Mouse (Mus musculus) CD4-positive naive resting alpha-beta T cell, adult 76 days (primary cell): ENCODE measurements around the gene Slxl1. TPM values are rescaled to one million over a fixed set of nuclear protein-coding genes. Genes with fewer than 3 reads are reported as not detected.

Experiments used
- total RNA-seq: library from RNA; stranded (reverse); gene quantifications from one replicate; pipeline ENCODE4 v1.2.4, GENCODE M21; 2023

Gene Slxl1
- not detected for total RNA-seq

GRCm38 (mm10) chrX:55226576-55226975 lies at the start of gene Slxl1:
TSS of gene Slxl1 (plus strand) at chrX:55226876.

